Mouse (Mus musculus): ENCODE results near the gene Nat14. TPM values are rescaled to one million over a fixed set of nuclear protein-coding genes. Genes with fewer than 3 reads are reported as not detected.
A peak's percentile ranks its signal among the peaks of the same experiment; 100 is the strongest.
"Not testable (repeated sequence)": the region's sequence is repeated elsewhere in the genome, so short reads cannot be mapped to it uniquely, and the experiment has no call there.

Nat14 gene
- total RNA-seq (2021), result 10 to 100 TPM; 50.8 to 51.5 TPM

DNA sequence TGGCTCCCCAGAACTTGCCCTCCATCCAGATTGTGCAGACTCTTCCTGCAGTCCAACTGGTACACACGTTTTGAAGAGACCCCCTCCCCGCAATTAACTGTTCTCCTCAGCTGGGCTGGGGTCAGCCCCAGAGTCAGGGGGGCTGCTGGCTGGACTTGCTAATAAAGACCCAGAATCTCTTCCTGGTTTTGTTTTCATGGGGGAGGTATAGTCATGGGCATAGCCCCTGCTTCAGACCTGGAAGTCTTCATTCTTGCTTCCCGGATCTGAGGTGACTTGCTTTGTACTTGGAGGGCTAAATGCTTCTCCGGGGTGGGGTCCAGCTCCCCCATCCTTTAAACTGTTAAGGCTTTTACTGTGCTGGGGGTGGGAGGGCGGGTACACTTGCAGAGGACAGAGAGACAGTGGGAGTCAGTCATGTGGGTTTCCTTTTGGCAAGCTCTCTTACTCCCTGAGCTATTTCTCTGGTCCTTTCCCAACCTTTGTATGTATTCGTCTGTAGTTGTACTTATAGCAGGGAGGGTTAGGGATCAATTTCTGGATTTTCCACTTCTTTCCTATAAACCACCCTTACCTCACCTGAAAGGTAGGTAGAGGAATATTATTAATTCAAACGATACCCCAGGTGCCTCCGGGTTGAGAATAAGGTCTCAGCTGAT lies at the start of gene Nat14:
Nat14 (plus strand) TSS at position 205 of the 659 bp plus-strand sequence.
- intact Hi-C loops (cut with DNase I), result no loop called here

DNA sequence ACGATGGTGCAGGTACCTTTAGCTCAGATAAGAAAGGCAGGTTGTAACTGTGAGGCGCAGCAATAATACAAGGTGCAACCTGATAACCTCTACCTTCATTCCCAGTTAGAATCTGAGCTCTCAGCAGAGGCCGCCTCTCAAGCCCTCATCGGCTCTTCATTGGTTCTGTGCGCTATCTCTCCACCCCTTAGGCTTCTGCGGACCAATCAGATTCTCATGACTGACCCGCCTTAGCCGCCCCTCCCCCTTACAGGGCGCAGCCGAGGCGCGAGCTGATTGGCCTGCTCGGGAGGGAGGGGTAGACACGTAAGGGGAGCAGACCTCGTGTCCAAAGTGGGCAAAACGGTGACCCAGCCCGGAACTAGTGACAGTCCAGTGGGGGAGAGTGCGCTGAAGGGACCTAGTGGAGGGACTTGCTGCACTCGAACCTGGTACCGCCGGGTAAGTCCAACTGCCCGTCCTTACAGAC lies 45.0 kb upstream of the Nat14 start, which contains the start of gene Isoc2a:
Isoc2a (plus strand) TSS at position 401 of the 469 bp plus-strand sequence.
- peak; percentile 90 for DNase-seq
- intact Hi-C loops (cut with DNase I), result no loop called here

More for the DNA sequence above, at the start of gene Nat14:
- DNase-seq, result no peak

DNA sequence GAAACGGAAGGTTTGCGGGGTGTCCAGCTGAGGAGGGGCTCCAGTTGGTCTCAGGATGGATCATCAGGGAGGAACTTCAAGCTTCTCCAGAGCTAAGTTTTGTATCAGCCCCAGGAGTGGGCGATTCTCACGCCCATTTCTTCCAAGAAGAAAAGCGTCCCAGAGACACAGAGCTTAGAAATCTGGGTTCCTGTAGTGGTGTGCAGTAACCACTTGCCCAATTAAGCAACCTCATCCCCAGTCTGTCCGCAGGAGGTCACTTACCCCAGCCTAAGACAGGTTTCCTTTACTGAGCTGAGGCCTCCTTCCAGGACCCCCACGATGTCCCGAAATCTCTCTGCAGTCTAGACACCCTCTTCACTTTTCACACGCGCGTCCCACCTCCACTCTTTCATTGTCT lies 44.6 kb upstream of the Nat14 start:
- intact Hi-C loops (cut with DNase I), result no loop called here
- no peak for DNase-seq

GRCm38 (mm10) chr7:4878186-4878585 lies 43.6 kb upstream of the Nat14 start:
- DNase-seq, result no peak
- intact Hi-C loops (cut with DNase I), result no loop called here

- DNase-seq; intact Hi-C loops (cut with DNase I): not testable (repeated sequence)
Measured at GRCm38 (mm10) chr7:4879036-4879435, 42.8 kb upstream of the Nat14 start.

DNA sequence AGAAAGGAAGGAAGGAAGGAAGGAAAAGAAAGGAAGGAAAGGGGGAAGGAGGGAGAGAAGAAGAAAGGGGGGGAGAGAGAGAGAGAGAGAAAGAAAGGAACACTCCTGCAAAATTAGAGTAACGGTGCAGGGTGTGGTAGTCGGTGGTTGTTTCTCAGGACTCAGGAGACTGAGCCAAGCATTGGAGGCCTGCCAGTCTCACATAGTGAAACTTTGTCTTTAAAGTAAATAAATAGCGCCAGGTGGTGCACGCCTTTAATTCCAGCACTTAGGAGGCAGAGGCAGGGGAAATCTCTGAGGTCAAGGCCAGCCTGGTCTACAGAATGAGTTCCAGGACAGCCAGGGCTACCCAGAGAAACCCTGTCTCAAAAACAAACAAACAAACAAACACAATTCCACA lies 35.1 kb upstream of the Nat14 start:
- intact Hi-C loops (cut with DNase I), result no loop called here
- DNase-seq, result no peak

- no peak for DNase-seq
- intact Hi-C loops (cut with DNase I), result no loop called here
Measured at GRCm38 (mm10) chr7:4895186-4895585, 26.6 kb upstream of the Nat14 start.

DNA sequence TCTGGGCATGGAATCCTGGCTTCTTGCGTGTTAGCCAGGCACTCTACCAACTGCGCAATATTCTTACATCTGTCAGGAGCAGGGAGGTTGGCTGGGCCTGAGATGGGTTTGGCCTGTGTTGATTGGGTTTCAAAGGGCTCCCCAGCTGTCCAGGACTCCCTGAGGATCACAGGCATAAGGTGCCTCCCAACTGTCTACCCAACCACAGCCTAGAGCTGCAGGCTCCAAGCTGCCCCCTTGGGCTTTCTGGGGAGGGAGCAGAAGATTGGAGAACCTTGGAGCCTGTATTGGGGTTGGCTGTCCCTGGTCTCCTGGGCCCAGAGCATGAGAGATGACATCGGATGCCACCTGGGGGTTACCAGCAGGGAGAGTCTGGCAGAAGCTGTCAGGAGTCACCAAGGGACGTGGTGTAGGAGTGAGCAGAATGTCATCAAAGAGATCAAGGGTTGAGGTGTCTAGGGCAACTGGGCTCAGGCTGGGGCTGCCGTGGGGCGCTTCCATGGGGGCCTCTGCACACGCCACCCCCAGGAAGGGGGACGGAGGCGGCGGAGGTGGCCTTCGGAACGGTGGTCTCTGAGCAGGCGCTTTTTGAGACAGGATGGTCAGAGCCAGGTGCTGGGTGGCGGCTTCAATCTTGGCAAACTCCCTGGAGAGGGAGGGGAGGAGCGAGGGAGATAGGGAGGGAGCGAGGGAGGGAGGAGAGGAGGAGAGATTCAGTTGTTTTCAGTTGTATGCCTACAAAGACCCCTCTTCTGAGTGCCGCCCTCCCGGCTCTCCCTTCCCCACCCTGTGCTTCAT lies 22.8 kb upstream of the Nat14 start:
- intact Hi-C loops (cut with DNase I), result no loop called here

GRCm38 (mm10) chr7:4899649-4900522 lies 21.9 kb upstream of the Nat14 start:
- peak; percentile 42 for DNase-seq
- intact Hi-C loops (cut with DNase I), result no loop called here

More for the DNA sequence above, 22.8 kb upstream of the Nat14 start:
- peak; percentile 43 for DNase-seq

GRCm38 (mm10) chr7:4900523-4900851 lies 21.3 kb upstream of the Nat14 start:
- intact Hi-C loops (cut with DNase I), result no loop called here
- no peak for DNase-seq

- DNase-seq, result no peak
- intact Hi-C loops (cut with DNase I), result no loop called here
Measured at GRCm38 (mm10) chr7:4901171-4901570, 20.7 kb upstream of the Nat14 start.

- DNase-seq, result no peak
- intact Hi-C loops (cut with DNase I), result no loop called here
Measured at GRCm38 (mm10) chr7:4902404-4902803, 19.4 kb upstream of the Nat14 start.

- intact Hi-C loops (cut with DNase I), result no loop called here
Measured at GRCm38 (mm10) chr7:4906466-4906950, 15.3 kb upstream of the Nat14 start, which contains the start of gene Gm36210. Gene Gm36210, minus strand, starts transcription at chr7:4906516.

DNA sequence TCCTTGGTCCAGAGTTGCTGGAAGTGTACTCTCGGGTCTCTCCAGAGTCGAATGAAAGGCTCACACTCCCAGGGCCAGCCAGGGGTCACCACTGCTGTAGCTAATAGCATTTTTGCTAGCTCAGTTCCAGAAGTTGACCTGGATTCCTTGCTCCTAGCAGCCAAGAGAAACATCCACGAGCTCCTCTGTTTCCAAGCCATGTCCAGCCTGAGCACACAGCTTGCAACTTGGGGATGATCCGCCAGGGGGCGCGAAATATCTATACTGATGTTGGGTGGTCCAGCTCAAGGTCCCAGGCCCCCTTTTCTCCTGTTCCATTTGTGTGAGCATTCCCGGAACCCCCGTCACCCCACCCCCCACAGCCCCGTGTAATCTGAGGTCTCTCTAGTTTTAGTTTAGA lies 10.3 kb upstream of the Nat14 start:
- intact Hi-C loops (cut with DNase I), result no loop called here
- DNase-seq, result peak; percentile 84

More at GRCm38 (mm10) chr7:4906466-4906950, 15.3 kb upstream of the Nat14 start, which contains the start of gene Gm36210:
- no peak for DNase-seq

GRCm38 (mm10) chr7:4912248-4912647 lies 9.6 kb upstream of the Nat14 start:
- no peak for DNase-seq
- intact Hi-C loops (cut with DNase I), result no loop called here

DNA sequence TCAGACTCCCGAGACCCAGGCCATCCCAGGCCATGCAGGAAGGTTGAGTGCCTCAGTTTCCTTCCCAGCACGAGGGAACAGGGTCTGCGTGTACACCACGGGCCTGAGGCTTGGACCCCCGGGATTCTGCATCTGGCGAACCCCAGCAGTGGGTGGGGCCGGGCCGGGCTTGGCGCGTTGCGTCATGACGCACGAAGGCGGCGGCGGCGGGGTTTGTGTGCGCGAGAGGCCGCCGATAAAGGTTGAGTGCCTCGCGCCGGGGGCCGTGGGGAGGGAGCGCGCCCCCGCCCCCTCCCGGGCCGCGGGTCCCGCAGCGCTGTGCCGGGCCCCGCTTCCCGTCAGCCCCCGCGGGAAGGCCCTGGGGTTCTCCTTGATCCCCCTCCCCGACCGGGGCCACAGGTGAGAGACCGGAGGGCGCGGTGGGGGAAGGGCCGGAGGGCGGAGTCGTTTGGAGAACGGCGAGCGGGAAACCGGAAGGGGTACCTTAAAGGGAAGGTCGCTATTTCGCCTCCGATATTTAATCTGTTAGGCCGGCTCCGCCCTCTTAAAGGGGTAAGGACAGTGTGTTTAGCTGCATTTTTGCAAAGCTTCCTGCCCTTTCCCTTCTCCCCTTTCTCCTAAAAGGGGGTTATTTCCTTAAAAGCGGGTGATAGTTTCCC lies 6.7 kb upstream of the Nat14 start, which contains the start of gene Zfp628:
Zfp628 (plus strand) TSS at position 211 of the 659 bp plus-strand sequence.
- intact Hi-C loops (cut with DNase I), result no loop called here
- peak; percentile 94 for DNase-seq

GRCm38 (mm10) chr7:4915669-4916416 lies 6.0 kb upstream of the Nat14 start:
- no peak for DNase-seq
- intact Hi-C loops (cut with DNase I), result no loop called here

- intact Hi-C loops (cut with DNase I), result no loop called here
Measured at GRCm38 (mm10) chr7:4917494-4917893, 4.3 kb upstream of the Nat14 start.

GRCm38 (mm10) chr7:4918681-4919080 lies 3.1 kb upstream of the Nat14 start:
- intact Hi-C loops (cut with DNase I), result no loop called here
- DNase-seq, result no peak

More at GRCm38 (mm10) chr7:4917494-4917893, 4.3 kb upstream of the Nat14 start:
- DNase-seq, result no peak

Data from left cerebral cortex, postnatal 4 days (tissue).